Mouse (Mus musculus) neural tube, embryonic 15.5 days (tissue): ENCODE results near the gene Stmn1. TPM values are rescaled to one million over a fixed set of nuclear protein-coding genes. Genes with fewer than 3 reads are reported as not detected.
"Not testable (repeated sequence)": the region's sequence is repeated elsewhere in the genome, so short reads cannot be mapped to it uniquely, and the experiment has no call there.

Experiments used
- ATAC-seq: fragments of 200-750 bp; cut with Nextera tagmentation; 2 replicates; pipeline ENCODE4 v1.8.0; 2017; ENCODE audit warnings: mild to moderate bottlenecking, moderate TSS enrichment, moderate library complexity; ENCODE audit not compliant: low FRiP score
- H3K27ac ChIP-seq: fragments of 300-500 bp; sonication (generic); replicated peaks from 2 replicates; pipeline ENCODE4 v1.5.1; 2015; ENCODE audit warnings: mild to moderate bottlenecking, inconsistent platforms
- H3K27me3 ChIP-seq: fragments of 300-500 bp; sonication (generic); replicated peaks from 2 replicates; pipeline ENCODE4 v1.6.1; 2015; ENCODE audit warnings: inconsistent platforms
- H3K36me3 ChIP-seq: fragments of 300-500 bp; sonication (generic); 2 replicates; pipeline ENCODE4 v1.6.1; 2015; ENCODE audit warnings: inconsistent platforms
- H3K4me1 ChIP-seq: fragments of 300-500 bp; sonication (generic); 2 replicates; pipeline ENCODE4 v1.6.1; 2015; ENCODE audit warnings: inconsistent platforms
- H3K4me2 ChIP-seq: fragments of 300-500 bp; sonication (generic); 2 replicates; pipeline ENCODE4 v1.6.1; 2015; ENCODE audit warnings: inconsistent platforms, mild to moderate bottlenecking, moderate library complexity
- H3K4me3 ChIP-seq: fragments of 300-500 bp; sonication (generic); replicated peaks from 2 replicates; pipeline ENCODE4 v1.5.1; 2015; ENCODE audit warnings: mild to moderate bottlenecking, inconsistent platforms
- H3K9ac ChIP-seq: fragments of 300-500 bp; sonication (generic); replicated peaks from 2 replicates; pipeline ENCODE4 v1.6.1; 2015; ENCODE audit warnings: mild to moderate bottlenecking, inconsistent platforms
- H3K9me3 ChIP-seq: fragments of 300-500 bp; sonication (generic); replicated peaks from 2 replicates; pipeline ENCODE4 v1.6.1; 2016; ENCODE audit warnings: inconsistent platforms
- WGBS: fragments of 180-500 bp; shearing (Covaris S2); methylation state at CpG from one replicate; pipeline ENCODE4 v1.1.7; 2015; ENCODE audit warnings: mixed read lengths; 5-methylcytosine and 5-hydroxymethylcytosine counted together
- polyA plus RNA-seq: library from polyadenylated mRNA; unstranded; fragments of >200 nt; fragmentation: Nextera tagmentation; extraction: Ambion mirVana; gene quantifications from 2 replicates; pipeline ENCODE4 v1.2.1, GENCODE M21; 2015

Stmn1 gene
- polyA plus RNA-seq, 1 experiment from 2014 or later, result 4,915 TPM

- Histone ChIP-seq H3K9me3 (no peaks in the 10 kb centered on the region), H3K4me3 (no peak overlapping the region), H3K4me2 (no peak overlapping the region), H3K27ac (no peak overlapping the region), H3K9ac (no peak overlapping the region), H3K4me1 (peaks cover 19% of the 10 kb centered on the region), H3K27me3 (no peaks in the 10 kb centered on the region), H3K36me3 (no peaks in the 10 kb centered on the region)
- ATAC-seq, result no peak
- WGBS, result 64% methylated on average over 6 of the region's 6 CpGs
Observed at GRCm38 (mm10) chr4:134491716-134492115, 23.6 kb downstream of the Stmn1 start.

GRCm38 (mm10) chr4:134494161-134494560, 26.0 kb downstream of the Stmn1 start:
- WGBS, result 93% methylated on average over 6 of the region's 6 CpGs

GRCm38 (mm10) chr4:134494780-134495545, 26.8 kb downstream of the Stmn1 start:
- ATAC-seq, result no peak
- Histone ChIP-seq H3K9me3 (no peaks in the 10 kb centered on the region), H3K27ac (no peak overlapping the region), H3K4me2 (no peak overlapping the region), H3K4me1 (peaks cover 35% of the 10 kb centered on the region), H3K9ac (no peak overlapping the region), H3K4me3 (no peak overlapping the region), H3K36me3 (no peaks in the 10 kb centered on the region), H3K27me3 (no peaks in the 10 kb centered on the region)
- 62% methylated on average over 16 of the region's 16 CpGs for WGBS

More at GRCm38 (mm10) chr4:134494161-134494560, 26.0 kb downstream of the Stmn1 start:
- ATAC-seq, H3K9ac ChIP-seq, H3K4me3 ChIP-seq, H3K9me3 ChIP-seq, H3K36me3 ChIP-seq, H3K27ac ChIP-seq, H3K27me3 ChIP-seq, H3K4me2 ChIP-seq: not testable (repeated sequence)
- peaks cover 35% of the 10 kb centered on the region for H3K4me1 ChIP-seq

- WGBS, result 71% methylated on average over 5 of the region's 5 CpGs
- H3K9me3 ChIP-seq, result no peaks in the 10 kb centered on the region
- H3K4me3 ChIP-seq, result no peak overlapping the region
- peaks cover 35% of the 10 kb centered on the region for H3K4me1 ChIP-seq
- no peak for ATAC-seq
- H3K27me3 ChIP-seq, result no peaks in the 10 kb centered on the region
- no peaks in the 10 kb centered on the region for H3K36me3 ChIP-seq
- no peak overlapping the region for H3K9ac ChIP-seq
- no peak overlapping the region for H3K4me2 ChIP-seq
- no peak overlapping the region for H3K27ac ChIP-seq
Observed at GRCm38 (mm10) chr4:134495546-134495923, 27.4 kb downstream of the Stmn1 start.

- WGBS, result 3% methylated on average over 35 of the region's 35 CpGs
- peak; percentile 77 for ATAC-seq
- H3K9ac ChIP-seq, result peak within 1 kb of the TSS; percentile 74
Observed at GRCm38 (mm10) chr4:134496595-134497210, 28.6 kb downstream of the Stmn1 start, which contains the start of gene Paqr7. TSS of gene Paqr7 (plus strand) at chr4:134496697.

GRCm38 (mm10) chr4:134497223-134497622, 29.1 kb downstream of the Stmn1 start:
- Histone ChIP-seq H3K4me1 (peaks cover 33% of the 10 kb centered on the region), H3K36me3 (no peaks in the 10 kb centered on the region), H3K4me2 (peak overlapping the region; percentile 97), H3K9ac (peak overlapping the region; percentile 74), H3K4me3 (peak overlapping the region; percentile 61), H3K9me3 (no peaks in the 10 kb centered on the region), H3K27me3 (no peaks in the 10 kb centered on the region), H3K27ac (peak overlapping the region; percentile 85)
- peak; percentile 63 for ATAC-seq
- 9% methylated on average over 6 of the region's 6 CpGs for WGBS

More at GRCm38 (mm10) chr4:134496595-134497210, 28.6 kb downstream of the Stmn1 start, which contains the start of gene Paqr7:
- Histone ChIP-seq H3K27me3 (no peaks in the 10 kb centered on the region), H3K4me2 (peak within 1 kb of the TSS; percentile 97), H3K4me3 (peak within 1 kb of the TSS; percentile 61), H3K9me3 (no peaks in the 10 kb centered on the region), H3K4me1 (peaks cover 33% of the 10 kb centered on the region), H3K36me3 (no peaks in the 10 kb centered on the region), H3K27ac (peak within 1 kb of the TSS; percentile 85)

- H3K4me1 ChIP-seq, result peaks cover 33% of the 10 kb centered on the region
- no peaks in the 10 kb centered on the region for H3K27me3 ChIP-seq
- ATAC-seq, result peak; percentile 13; the same call in 1 of the 2 replicates
- no peaks in the 10 kb centered on the region for H3K36me3 ChIP-seq
- peak overlapping the region; percentile 85 for H3K27ac ChIP-seq
- peak overlapping the region; percentile 61 for H3K4me3 ChIP-seq
- H3K4me2 ChIP-seq, result peak overlapping the region; percentile 97
- H3K9ac ChIP-seq, result peak overlapping the region; percentile 74; the same call in 1 of the 2 replicates
- WGBS, result 59% methylated on average over 12 of the region's 12 CpGs
- no peaks in the 10 kb centered on the region for H3K9me3 ChIP-seq
Observed at GRCm38 (mm10) chr4:134497986-134498731, 30.0 kb downstream of the Stmn1 start.

- H3K9me3 ChIP-seq, H3K4me3 ChIP-seq, H3K27me3 ChIP-seq, H3K36me3 ChIP-seq, H3K9ac ChIP-seq, ATAC-seq: not testable (repeated sequence)
- Histone ChIP-seq H3K27ac (peak overlapping the region; percentile 85; the same call in 1 of the 2 replicates), H3K4me1 (peaks cover 33% of the 10 kb centered on the region), H3K4me2 (peak overlapping the region; percentile 97; the same call in 1 of the 2 replicates)
- 84% methylated on average over 6 of the region's 6 CpGs for WGBS
Observed at GRCm38 (mm10) chr4:134498983-134499382, 30.9 kb downstream of the Stmn1 start.

GRCm38 (mm10) chr4:134501095-134501494, 33.0 kb downstream of the Stmn1 start:
- H3K9ac ChIP-seq, result no peak overlapping the region
- peaks cover 22% of the 10 kb centered on the region for H3K4me1 ChIP-seq
- H3K27ac ChIP-seq, result no peak overlapping the region
- H3K4me3 ChIP-seq, result no peak overlapping the region
- H3K9me3 ChIP-seq, result no peaks in the 10 kb centered on the region
- H3K36me3 ChIP-seq, result no peaks in the 10 kb centered on the region
- WGBS, result 97% methylated on average over 6 of the region's 6 CpGs
- H3K27me3 ChIP-seq, result no peaks in the 10 kb centered on the region
- no peak overlapping the region for H3K4me2 ChIP-seq
- no peak for ATAC-seq

- no peak for ATAC-seq
- H3K4me2 ChIP-seq, result no peak overlapping the region
Observed at GRCm38 (mm10) chr4:134503686-134504357, 35.7 kb downstream of the Stmn1 start.

GRCm38 (mm10) chr4:134505303-134505789, 37.2 kb downstream of the Stmn1 start:
- H3K27ac ChIP-seq, result no peak overlapping the region
- no peaks in the 10 kb centered on the region for H3K27me3 ChIP-seq
- H3K4me1 ChIP-seq, result no peaks in the 10 kb centered on the region
- ATAC-seq, result no peak
- WGBS, result 91% methylated on average over 4 of the region's 4 CpGs
- H3K36me3 ChIP-seq, result peaks cover 18% of the 10 kb centered on the region
- no peak overlapping the region for H3K9ac ChIP-seq
- no peaks in the 10 kb centered on the region for H3K9me3 ChIP-seq
- H3K4me3 ChIP-seq, result no peak overlapping the region
- H3K4me2 ChIP-seq, result no peak overlapping the region

More at GRCm38 (mm10) chr4:134503686-134504357, 35.7 kb downstream of the Stmn1 start:
- no peaks in the 10 kb centered on the region for H3K4me1 ChIP-seq
- no peaks in the 10 kb centered on the region for H3K9me3 ChIP-seq
- H3K36me3 ChIP-seq, result peaks cover 18% of the 10 kb centered on the region
- H3K27ac ChIP-seq, result no peak overlapping the region
- H3K27me3 ChIP-seq, result no peaks in the 10 kb centered on the region
- no peak overlapping the region for H3K9ac ChIP-seq
- H3K4me3 ChIP-seq, result no peak overlapping the region
- 82% methylated on average over 4 of the region's 4 CpGs for WGBS
